Mouse (Mus musculus): ENCODE data around the gene Ube2q1.

Ube2q1 gene

DNA sequence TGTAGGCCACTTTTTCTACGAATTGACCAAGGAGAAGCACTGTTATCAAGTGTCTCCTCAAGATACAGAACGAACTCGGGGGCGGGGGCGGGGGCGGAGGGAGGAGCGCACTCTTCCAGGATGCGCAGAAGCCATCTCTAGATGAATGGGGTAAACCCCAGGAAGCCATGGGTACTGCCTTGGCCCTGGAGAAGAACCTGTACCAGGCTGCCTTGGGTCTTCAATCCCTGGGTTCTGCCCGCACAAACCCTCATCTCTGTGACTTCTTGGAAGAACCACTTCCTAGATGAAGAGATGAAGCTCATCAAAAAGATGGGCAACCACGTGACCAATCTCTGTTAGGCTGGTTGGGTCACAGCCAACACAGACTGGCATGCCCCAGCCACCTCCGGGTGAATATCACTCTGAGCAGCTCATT lies 47.7 kb downstream of the Ube2q1 start:
- no peak for DNase-seq (ENCODE audit: low spot score in 2 of 2)

- DNase-seq (ENCODE audit: low spot score in 2 of 2): no peak
Measured at GRCm38 (mm10) chr3:89821548-89822480, 48.4 kb downstream of the Ube2q1 start.

GRCm38 (mm10) chr3:89823594-89823993 lies 50.2 kb downstream of the Ube2q1 start:
- DNase-seq (ENCODE audit: low spot score in 2 of 2): no peak

- no peak for DNase-seq (ENCODE audit: low spot score in 2 of 2)
Measured at GRCm38 (mm10) chr3:89826295-89826694, 52.9 kb downstream of the Ube2q1 start.

- DNase-seq (ENCODE audit: low spot score in 2 of 2): no peak
Measured at GRCm38 (mm10) chr3:89830815-89831591, 57.6 kb downstream of the Ube2q1 start, which contains the start of gene She. She (plus strand) TSS chr3:89831370.

Measured in spleen, postnatal 10 days (tissue).